In genomic region chr17:35257824-35258491, GRCm38 (mm10) we compare ENCODE assay signal across 8 mouse cellular contexts. TPM values are rescaled to one million over a fixed set of nuclear protein-coding genes. Genes with fewer than 3 reads are reported as not detected.
DNase-seq lines count a peak whose midpoint lies in the region; ATAC-seq lines count a peak whose summit lies in the region.

No protein-coding gene starts in this region.

- ATAC-seq in intestine, embryonic 15.5 days: 0 out of 2 replicates have a peak, but pooled peaks have one; percentile 16

- H3K27ac ChIP-seq in intestine, embryonic 15.5 days: no peak overlapping the region

- 13% methylated on average over 17 of the region's 17 CpGs for WGBS in intestine, embryonic 15.5 days

- peak overlapping the region; percentile 64 for H3K4me2 ChIP-seq in intestine, embryonic 15.5 days (replicated peaks)

- intact Hi-C loops in left cerebral cortex, postnatal 25 days (cut with DNase I): loop anchor here (1.0 kb wide), 1 partner anchor 16 kb away; no protein-coding TSS in a partner anchor

- H3K36me3 ChIP-seq in intestine, embryonic 15.5 days: peaks cover 14% of the 10 kb centered on the region

- peaks cover 4% of the 10 kb centered on the region; the same call in 1 of the 2 replicates for H3K4me1 ChIP-seq in intestine, embryonic 15.5 days (replicated peaks)

- H3K9ac ChIP-seq in intestine, embryonic 15.5 days: peak overlapping the region; percentile 34; the same call in 1 of the 2 replicates

- H3K9me3 ChIP-seq in intestine, embryonic 15.5 days: no peaks in the 10 kb centered on the region

- DNase-seq in adrenal gland, adult 2 months: peak; percentile 95
- peak; percentile 85 for DNase-seq in embryo, embryonic 9.5 days (ENCODE audit: extremely low spot score)
- peak; percentile 81 to 92 for DNase-seq in gastrocnemius, postnatal 4 days (ENCODE audit: low spot score in 2 of 2)
- DNase-seq in left cerebral cortex, postnatal 25 days (ENCODE audit: low spot score in 2 of 2): peak; percentile 95
- peak; percentile 94 for DNase-seq in mesoderm, embryonic 11.5 days (ENCODE audit: low read depth, low spot score)
- DNase-seq in right cerebral cortex, postnatal 25 days: peak; percentile 87
- DNase-seq in urinary bladder, postnatal 36 days (ENCODE audit: low spot score in 2 of 2): peak; percentile 92 to 94

- H3K4me3 ChIP-seq in intestine, embryonic 15.5 days (replicated peaks): peak overlapping the region; percentile 31

- peaks cover 6% of the 10 kb centered on the region; the same call in 1 of the 2 replicates for H3K27me3 ChIP-seq in intestine, embryonic 15.5 days (replicated peaks)

RNA-seq across cellular contexts. Expression of gene H2-D1, which starts 4.6 kb away (rescaled TPM):
- 100 to 1,000 TPM; 172 to 281 TPM for total RNA-seq in adrenal gland, adult 2 months (2021)
- polyA plus RNA-seq in adrenal gland, adult 2 months (2012; rRNA removed): 473 and 543 TPM in 2 replicates
- total RNA-seq in gastrocnemius, postnatal 4 days (2021): 10 to 100 TPM; 44.5 to 55.8 TPM
- polyA plus RNA-seq in intestine, embryonic 15.5 days (2015; fragmentation: Nextera tagmentation; extraction: Ambion mirVana): 148 and 190 TPM in 2 replicates
- total RNA-seq in left cerebral cortex, postnatal 25 days (2021): 10 to 100 TPM; 18.5 to 18.7 TPM

RNA-seq across cellular contexts. Expression of gene Ddx39b, which starts 16.4 kb away (rescaled TPM):
- 100 to 1,000 TPM; 192 to 200 TPM for total RNA-seq in adrenal gland, adult 2 months (2021)
- polyA plus RNA-seq in adrenal gland, adult 2 months (2012; rRNA removed): 164 and 180 TPM in 2 replicates
- 100 to 1,000 TPM; 219 to 233 TPM for total RNA-seq in gastrocnemius, postnatal 4 days (2021)
- polyA plus RNA-seq in intestine, embryonic 15.5 days (2015; fragmentation: Nextera tagmentation; extraction: Ambion mirVana): 382 and 388 TPM in 2 replicates
- total RNA-seq in left cerebral cortex, postnatal 25 days (2021): 100 to 1,000 TPM; 207 to 209 TPM

RNA-seq across cellular contexts. Expression of gene Nfkbil1, which starts 22.4 kb away (rescaled TPM):
- total RNA-seq in adrenal gland, adult 2 months (2021): 10 to 100 TPM; 14.1 to 19.4 TPM
- polyA plus RNA-seq in adrenal gland, adult 2 months (2012; rRNA removed): 52.3 and 57.6 TPM in 2 replicates
- total RNA-seq in gastrocnemius, postnatal 4 days (2021): 10 to 100 TPM; 13.9 to 15.8 TPM
- polyA plus RNA-seq in intestine, embryonic 15.5 days (2015; fragmentation: Nextera tagmentation; extraction: Ambion mirVana): 9.9 and 11.0 TPM in 2 replicates
- total RNA-seq in left cerebral cortex, postnatal 25 days (2021): 10 to 100 TPM; 11.7 to 12.8 TPM

RNA-seq across cellular contexts. Expression of gene Atp6v1g2, which starts 24.5 kb away (rescaled TPM):
- total RNA-seq in adrenal gland, adult 2 months (2021): 1 to 10 TPM; 5.6 to 5.7 TPM
- polyA plus RNA-seq in adrenal gland, adult 2 months (2012; rRNA removed): 7.2 and 8.5 TPM in 2 replicates
- 1 to 10 TPM; 2.7 to 3.2 TPM for total RNA-seq in gastrocnemius, postnatal 4 days (2021)
- polyA plus RNA-seq in intestine, embryonic 15.5 days (2015; fragmentation: Nextera tagmentation; extraction: Ambion mirVana): 4.1 and 4.3 TPM in 2 replicates
- 100 to 1,000 TPM; 514 to 578 TPM for total RNA-seq in left cerebral cortex, postnatal 25 days (2021)

RNA-seq across cellular contexts. Expression of gene Gm16181, which starts 37.3 kb away (rescaled TPM):
- not detected for total RNA-seq in adrenal gland, adult 2 months (2021)
- 0.31 and 1.3 TPM in 2 replicates for polyA plus RNA-seq in adrenal gland, adult 2 months (2012; rRNA removed)
- under 1 TPM in 1 of 2 experiments, not detected in 1; 0.52 TPM for total RNA-seq in gastrocnemius, postnatal 4 days (2021)
- polyA plus RNA-seq in intestine, embryonic 15.5 days (2015; fragmentation: Nextera tagmentation; extraction: Ambion mirVana): 0.59 and 0.81 TPM in 2 replicates
- total RNA-seq in left cerebral cortex, postnatal 25 days (2021): not detected
